Mouse (Mus musculus): ENCODE measurements at regions not wholly inside any gene's neighbourhood (a gene's known extent, or its start where the extent isn't known, plus 50 kb on each side); places are given as distances from the start of the nearest gene placed in this dataset.

- 22% methylated on average over 8 of the region's 8 CpGs for WGBS
These were observed 165.0 kb downstream of the Usp46 start for GRCm38 (mm10) chr5:73903219-73903570.

GRCm38 (mm10) chr5:73904146-73904811, 164.0 kb downstream of the Usp46 start:
- H3K4me1 ChIP-seq (replicated peaks; ENCODE audit: control insufficient read depth, insufficient read depth, low read length) = no peaks in the 10 kb centered on the region
- 28% methylated on average over 8 of the region's 8 CpGs for WGBS
- DNase-seq = no peak

More at GRCm38 (mm10) chr5:73903219-73903570, 165.0 kb downstream of the Usp46 start:
- TF ChIP-seq POLR2A (IDR thresholded peaks at IDR 0.05; ENCODE audit: control insufficient read depth, extremely low read depth, insufficient read depth, low read length, poor library complexity) = no peak
- no peak for TF ChIP-seq CTCF (IDR thresholded peaks at IDR 0.05; ENCODE audit: borderline replicate concordance, control insufficient read depth, extremely low read depth, insufficient read depth, low read length, poor library complexity)
- no peaks in the 10 kb centered on the region for H3K27me3 ChIP-seq (ENCODE audit: control insufficient read depth, insufficient read depth, low read length)
- no peaks in the 10 kb centered on the region for H3K4me1 ChIP-seq (replicated peaks; ENCODE audit: control insufficient read depth, insufficient read depth, low read length)
- no peak for DNase-seq
- H3K36me3 ChIP-seq (ENCODE audit: control insufficient read depth, insufficient read depth, low read length) = no peaks in the 10 kb centered on the region
- H3K27ac ChIP-seq (ENCODE audit: control insufficient read depth, insufficient read depth, low read length) = no peak overlapping the region
- no peak overlapping the region for H3K4me3 ChIP-seq (ENCODE audit: control insufficient read depth, insufficient read depth, low read length)

GRCm38 (mm10) chr5:73912149-73912548, 156.1 kb downstream of the Usp46 start:
- Histone ChIP-seq H3K4me1 (replicated peaks; ENCODE audit: control insufficient read depth, insufficient read depth, low read length) (no peaks in the 10 kb centered on the region), H3K4me3 (ENCODE audit: control insufficient read depth, insufficient read depth, low read length) (no peak overlapping the region), H3K27ac (ENCODE audit: control insufficient read depth, insufficient read depth, low read length) (no peak overlapping the region), H3K36me3 (ENCODE audit: control insufficient read depth, insufficient read depth, low read length) (no peaks in the 10 kb centered on the region), H3K27me3 (ENCODE audit: control insufficient read depth, insufficient read depth, low read length) (no peaks in the 10 kb centered on the region)
- TF ChIP-seq CTCF (IDR thresholded peaks at IDR 0.05; ENCODE audit: borderline replicate concordance, control insufficient read depth, extremely low read depth, insufficient read depth, low read length, poor library complexity) = no peak
- no peak for TF ChIP-seq POLR2A (IDR thresholded peaks at IDR 0.05; ENCODE audit: control insufficient read depth, extremely low read depth, insufficient read depth, low read length, poor library complexity)
- WGBS = 73% methylated on average over 1 of the region's 1 CpGs
- no peak for DNase-seq

More at GRCm38 (mm10) chr5:73904146-73904811, 164.0 kb downstream of the Usp46 start:
- Histone ChIP-seq H3K27ac (ENCODE audit: control insufficient read depth, insufficient read depth, low read length) (no peak overlapping the region), H3K4me3 (ENCODE audit: control insufficient read depth, insufficient read depth, low read length) (no peak overlapping the region), H3K27me3 (ENCODE audit: control insufficient read depth, insufficient read depth, low read length) (no peaks in the 10 kb centered on the region), H3K36me3 (ENCODE audit: control insufficient read depth, insufficient read depth, low read length) (no peaks in the 10 kb centered on the region)
- TF ChIP-seq POLR2A (IDR thresholded peaks at IDR 0.05; ENCODE audit: control insufficient read depth, extremely low read depth, insufficient read depth, low read length, poor library complexity) (no peak), CTCF (IDR thresholded peaks at IDR 0.05; ENCODE audit: borderline replicate concordance, control insufficient read depth, extremely low read depth, insufficient read depth, low read length, poor library complexity) (no peak)

GRCm38 (mm10) chr5:73913116-73913515, 155.1 kb downstream of the Usp46 start:
- Histone ChIP-seq H3K27ac (ENCODE audit: control insufficient read depth, insufficient read depth, low read length) (no peak overlapping the region), H3K27me3 (ENCODE audit: control insufficient read depth, insufficient read depth, low read length) (no peaks in the 10 kb centered on the region), H3K36me3 (ENCODE audit: control insufficient read depth, insufficient read depth, low read length) (no peaks in the 10 kb centered on the region), H3K4me1 (replicated peaks; ENCODE audit: control insufficient read depth, insufficient read depth, low read length) (no peaks in the 10 kb centered on the region), H3K4me3 (ENCODE audit: control insufficient read depth, insufficient read depth, low read length) (no peak overlapping the region)
- DNase-seq = no peak
- TF ChIP-seq CTCF (IDR thresholded peaks at IDR 0.05; ENCODE audit: borderline replicate concordance, control insufficient read depth, extremely low read depth, insufficient read depth, low read length, poor library complexity) (no peak), POLR2A (IDR thresholded peaks at IDR 0.05; ENCODE audit: control insufficient read depth, extremely low read depth, insufficient read depth, low read length, poor library complexity) (no peak)
- WGBS = 86% methylated on average over 6 of the region's 6 CpGs

- Histone ChIP-seq H3K27me3 (ENCODE audit: control insufficient read depth, insufficient read depth, low read length) (no peaks in the 10 kb centered on the region), H3K36me3 (ENCODE audit: control insufficient read depth, insufficient read depth, low read length) (no peaks in the 10 kb centered on the region), H3K4me3 (ENCODE audit: control insufficient read depth, insufficient read depth, low read length) (no peak overlapping the region), H3K4me1 (replicated peaks; ENCODE audit: control insufficient read depth, insufficient read depth, low read length) (no peaks in the 10 kb centered on the region), H3K27ac (ENCODE audit: control insufficient read depth, insufficient read depth, low read length) (no peak overlapping the region)
- WGBS = 94% methylated on average over 2 of the region's 2 CpGs
- no peak for TF ChIP-seq POLR2A (IDR thresholded peaks at IDR 0.05; ENCODE audit: control insufficient read depth, extremely low read depth, insufficient read depth, low read length, poor library complexity)
- no peak for TF ChIP-seq CTCF (IDR thresholded peaks at IDR 0.05; ENCODE audit: borderline replicate concordance, control insufficient read depth, extremely low read depth, insufficient read depth, low read length, poor library complexity)
- no peak for DNase-seq
These were observed 150.2 kb downstream of the Usp46 start for GRCm38 (mm10) chr5:73918011-73918410.

GRCm38 (mm10) chr5:73919936-73920335, 148.3 kb downstream of the Usp46 start:
- Histone ChIP-seq H3K27ac (ENCODE audit: control insufficient read depth, insufficient read depth, low read length) (no peak overlapping the region), H3K4me3 (ENCODE audit: control insufficient read depth, insufficient read depth, low read length) (no peak overlapping the region), H3K36me3 (ENCODE audit: control insufficient read depth, insufficient read depth, low read length) (no peaks in the 10 kb centered on the region), H3K4me1 (replicated peaks; ENCODE audit: control insufficient read depth, insufficient read depth, low read length) (no peaks in the 10 kb centered on the region), H3K27me3 (ENCODE audit: control insufficient read depth, insufficient read depth, low read length) (no peaks in the 10 kb centered on the region)
- no peak for DNase-seq
- 88% methylated on average over 6 of the region's 6 CpGs for WGBS
- TF ChIP-seq CTCF (IDR thresholded peaks at IDR 0.05; ENCODE audit: borderline replicate concordance, control insufficient read depth, extremely low read depth, insufficient read depth, low read length, poor library complexity) (no peak), POLR2A (IDR thresholded peaks at IDR 0.05; ENCODE audit: control insufficient read depth, extremely low read depth, insufficient read depth, low read length, poor library complexity) (no peak)

- no peak overlapping the region for H3K27ac ChIP-seq (ENCODE audit: control insufficient read depth, insufficient read depth, low read length)
- WGBS = 86% methylated on average over 9 of the region's 9 CpGs
- H3K36me3 ChIP-seq (ENCODE audit: control insufficient read depth, insufficient read depth, low read length) = no peaks in the 10 kb centered on the region
- no peak overlapping the region for H3K4me3 ChIP-seq (ENCODE audit: control insufficient read depth, insufficient read depth, low read length)
- no peak for TF ChIP-seq POLR2A (IDR thresholded peaks at IDR 0.05; ENCODE audit: control insufficient read depth, extremely low read depth, insufficient read depth, low read length, poor library complexity)
- TF ChIP-seq CTCF (IDR thresholded peaks at IDR 0.05; ENCODE audit: borderline replicate concordance, control insufficient read depth, extremely low read depth, insufficient read depth, low read length, poor library complexity) = no peak
- no peaks in the 10 kb centered on the region for H3K27me3 ChIP-seq (ENCODE audit: control insufficient read depth, insufficient read depth, low read length)
- DNase-seq = no peak
- no peaks in the 10 kb centered on the region for H3K4me1 ChIP-seq (replicated peaks; ENCODE audit: control insufficient read depth, insufficient read depth, low read length)
These were observed 140.7 kb downstream of the Usp46 start for GRCm38 (mm10) chr5:73927534-73927933.
